Mouse (Mus musculus) kidney, embryonic 14.5 days (tissue): ENCODE data around the gene Cdh10. TPM values are rescaled to one million over a fixed set of nuclear protein-coding genes. Genes with fewer than 3 reads are reported as not detected.

Source experiments
- ATAC-seq: fragments of 200-750 bp; cut with Nextera tagmentation; 2 replicates; pipeline ENCODE4 v1.8.0; 2017; ENCODE audit warnings: moderate number of reproducible peaks, mild to moderate bottlenecking, moderate TSS enrichment, moderate library complexity; ENCODE audit not compliant: low FRiP score, low TSS enrichment
- H3K27ac ChIP-seq: fragments of 300-500 bp; sonication (generic); 2 replicates; pipeline ENCODE4 v1.5.1; 2014; ENCODE audit warnings: low read depth, mild to moderate bottlenecking, low read length, moderate library complexity, mixed read lengths
- H3K27me3 ChIP-seq: fragments of 300-500 bp; sonication (generic); 2 replicates; pipeline ENCODE4 v1.6.1; 2014; ENCODE audit warnings: mild to moderate bottlenecking, low read length; ENCODE audit not compliant: control insufficient read depth, insufficient read depth
- H3K36me3 ChIP-seq: fragments of 300-500 bp; sonication (generic); 2 replicates; pipeline ENCODE4 v1.6.1; 2014; ENCODE audit warnings: low read length, mixed read lengths; ENCODE audit not compliant: control insufficient read depth, insufficient read depth
- H3K4me1 ChIP-seq: fragments of 300-500 bp; sonication (generic); 2 replicates; pipeline ENCODE4 v1.6.1; 2014; ENCODE audit warnings: low read length, mixed read lengths; ENCODE audit not compliant: control insufficient read depth, insufficient read depth
- H3K4me2 ChIP-seq: fragments of 300-500 bp; sonication (generic); replicated peaks from 2 replicates; pipeline ENCODE4 v1.6.1; 2014; ENCODE audit warnings: low read depth, mild to moderate bottlenecking, low read length
- H3K4me3 ChIP-seq: fragments of 300-500 bp; sonication (generic); 2 replicates; pipeline ENCODE4 v1.5.1; 2014; ENCODE audit warnings: mild to moderate bottlenecking, low read length
- H3K9ac ChIP-seq: fragments of 300-500 bp; sonication (generic); 2 replicates; pipeline ENCODE4 v1.6.1; 2014; ENCODE audit warnings: low read depth, mild to moderate bottlenecking, low read length, moderate library complexity
- H3K9me3 ChIP-seq: fragments of 300-500 bp; sonication (generic); 2 replicates; pipeline ENCODE4 v1.6.1; 2016; ENCODE audit warnings: low read length; ENCODE audit not compliant: control insufficient read depth
- WGBS: fragments of 180-500 bp; shearing (Covaris S2); extraction: QIAGEN DNeasy Blood & Tissue Kit; methylation state at CpG from one replicate; pipeline ENCODE4 v1.1.7; 2014; 5-methylcytosine and 5-hydroxymethylcytosine counted together
- polyA plus RNA-seq: library from polyadenylated mRNA; unstranded; fragments of >200 nt; fragmentation: Nextera tagmentation; extraction: Ambion mirVana; gene quantifications from 2 replicates; pipeline ENCODE4 v1.2.1, GENCODE M21; 2014

The Cdh10 gene
- polyA plus RNA-seq, 1 experiment from 2014 or later: 0.87 TPM

DNA sequence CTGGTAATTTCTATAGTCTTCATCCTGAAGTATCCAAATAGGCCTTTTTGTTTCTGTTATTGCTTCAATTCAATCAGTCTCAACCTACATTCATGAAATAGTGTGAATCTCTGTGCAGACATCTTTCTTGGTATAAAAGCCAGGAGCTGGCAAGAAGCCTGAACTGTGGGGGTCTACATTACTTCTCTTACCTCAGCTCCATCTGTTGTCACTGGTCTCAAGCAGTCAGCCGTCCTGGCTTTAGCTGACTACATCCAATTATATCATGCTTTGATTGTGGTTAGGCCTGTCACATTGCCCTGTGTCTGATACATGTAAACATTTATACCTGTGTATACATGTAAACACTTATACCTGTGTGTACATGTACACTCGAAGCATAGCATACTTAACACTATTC is 31.8 kb downstream of the Cdh10 start:
- Histone ChIP-seq H3K27me3 (no peaks in the 10 kb centered on the region), H3K36me3 (no peaks in the 10 kb centered on the region), H3K4me3 (no peak overlapping the region), H3K9ac (no peak overlapping the region), H3K9me3 (no peaks in the 10 kb centered on the region), H3K4me1 (no peaks in the 10 kb centered on the region), H3K27ac (no peak overlapping the region), H3K4me2 (no peak overlapping the region)
- 86% methylated on average over 2 of the region's 2 CpGs for WGBS
- no peak for ATAC-seq

DNA sequence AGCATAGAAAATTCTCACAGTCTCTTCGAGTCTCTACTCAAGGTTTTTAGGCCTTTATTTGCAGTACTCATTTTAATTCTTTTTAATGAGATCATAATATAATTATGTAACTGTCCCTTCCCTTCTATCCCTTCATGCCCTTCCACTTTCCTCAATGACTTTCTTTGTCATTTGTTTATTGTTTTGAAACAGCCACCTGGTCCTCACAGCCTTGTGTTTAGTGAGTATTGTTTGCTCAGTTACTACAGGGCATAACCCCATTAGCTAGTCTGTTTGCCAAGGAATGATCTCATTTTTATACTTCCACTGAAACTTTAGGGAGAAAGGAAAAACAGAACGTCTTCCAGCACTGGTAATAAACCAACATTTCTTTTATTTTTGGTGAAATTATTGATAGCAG is 39.4 kb downstream of the Cdh10 start:
- H3K4me2 ChIP-seq: no peak overlapping the region
- 73% methylated on average over 2 of the region's 2 CpGs for WGBS
- H3K9ac ChIP-seq: no peak overlapping the region
- no peaks in the 10 kb centered on the region for H3K4me1 ChIP-seq
- no peaks in the 10 kb centered on the region for H3K9me3 ChIP-seq
- ATAC-seq: no peak
- no peaks in the 10 kb centered on the region for H3K27me3 ChIP-seq
- H3K36me3 ChIP-seq: no peaks in the 10 kb centered on the region
- no peak overlapping the region for H3K4me3 ChIP-seq
- H3K27ac ChIP-seq: no peak overlapping the region

DNA sequence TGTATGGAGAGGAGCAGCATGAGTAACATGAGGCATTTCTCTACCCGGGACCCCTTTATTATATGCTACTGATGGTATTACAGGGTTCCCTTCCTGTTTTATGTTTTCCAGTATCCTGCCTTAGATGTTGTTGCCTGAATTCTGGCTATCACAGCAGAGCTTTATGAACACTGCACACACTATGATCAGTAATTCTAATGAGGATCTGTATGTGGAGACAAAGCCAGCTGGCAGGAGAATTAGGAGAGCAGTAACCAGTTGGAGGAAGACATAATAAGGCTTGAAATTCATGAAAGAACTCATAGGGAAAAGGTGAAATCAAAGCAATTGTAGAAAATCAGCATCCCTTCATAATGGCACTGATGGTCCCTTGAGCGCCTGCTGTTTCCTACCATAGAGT is 51.1 kb downstream of the Cdh10 start:
- H3K4me1 ChIP-seq: no peaks in the 10 kb centered on the region
- no peak overlapping the region for H3K4me3 ChIP-seq
- 91% methylated on average over 2 of the region's 2 CpGs for WGBS
- ATAC-seq: no peak
- H3K9ac ChIP-seq: no peak overlapping the region
- H3K27me3 ChIP-seq: no peaks in the 10 kb centered on the region
- H3K36me3 ChIP-seq: no peaks in the 10 kb centered on the region
- H3K27ac ChIP-seq: no peak overlapping the region
- H3K4me2 ChIP-seq: no peak overlapping the region
- no peaks in the 10 kb centered on the region for H3K9me3 ChIP-seq

DNA sequence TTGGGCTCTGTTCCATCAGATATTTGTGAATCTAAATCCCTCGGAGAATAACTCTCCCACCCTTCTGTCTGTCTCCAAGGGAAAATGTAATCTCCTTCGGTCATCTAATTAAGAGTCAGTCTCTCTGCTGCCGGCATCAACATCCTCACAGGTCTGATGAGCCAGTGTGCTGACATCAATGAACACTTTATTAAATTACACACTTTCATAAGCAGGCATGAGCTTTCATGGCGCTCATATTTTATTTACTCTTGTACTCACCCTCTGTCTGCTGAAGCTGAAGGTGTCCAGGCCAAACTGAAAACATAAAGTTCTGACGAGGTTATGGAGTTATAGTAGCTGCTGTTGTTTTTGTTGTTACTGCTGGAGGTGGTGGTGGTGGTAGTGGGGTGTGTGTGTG is 62.7 kb downstream of the Cdh10 start:
- Histone ChIP-seq H3K36me3 (no peaks in the 10 kb centered on the region), H3K27me3 (no peaks in the 10 kb centered on the region), H3K9ac (no peak overlapping the region), H3K4me2 (no peak overlapping the region), H3K4me3 (no peak overlapping the region), H3K27ac (no peak overlapping the region), H3K4me1 (no peaks in the 10 kb centered on the region), H3K9me3 (no peaks in the 10 kb centered on the region)
- no peak for ATAC-seq
- 78% methylated on average over 5 of the region's 5 CpGs for WGBS

DNA sequence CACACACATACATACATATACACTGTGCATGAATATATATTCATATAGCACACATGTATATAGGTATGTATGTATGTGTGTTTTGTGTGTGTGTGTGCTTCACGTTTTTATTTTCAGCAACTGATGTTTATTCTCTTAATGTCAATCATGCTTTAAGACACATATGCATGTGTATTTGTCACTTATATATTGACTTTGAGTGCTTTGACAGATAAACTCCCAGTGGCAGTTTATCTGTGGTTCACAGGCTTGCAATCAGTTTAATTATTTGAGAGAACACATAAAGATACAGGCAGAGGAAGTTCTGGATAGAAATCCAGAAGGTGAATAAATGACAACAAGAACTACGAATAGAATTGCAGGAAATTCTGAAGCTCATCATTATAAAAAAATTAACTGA is 67.9 kb downstream of the Cdh10 start:
- no peaks in the 10 kb centered on the region for H3K36me3 ChIP-seq
- H3K4me1 ChIP-seq: no peaks in the 10 kb centered on the region
- no peaks in the 10 kb centered on the region for H3K27me3 ChIP-seq
- H3K4me2 ChIP-seq: no peak overlapping the region
- H3K9me3 ChIP-seq: no peaks in the 10 kb centered on the region
- no peak overlapping the region for H3K27ac ChIP-seq
- ATAC-seq: no peak
- no peak overlapping the region for H3K4me3 ChIP-seq
- WGBS: 86% methylated on average over 2 of the region's 2 CpGs
- no peak overlapping the region for H3K9ac ChIP-seq

DNA sequence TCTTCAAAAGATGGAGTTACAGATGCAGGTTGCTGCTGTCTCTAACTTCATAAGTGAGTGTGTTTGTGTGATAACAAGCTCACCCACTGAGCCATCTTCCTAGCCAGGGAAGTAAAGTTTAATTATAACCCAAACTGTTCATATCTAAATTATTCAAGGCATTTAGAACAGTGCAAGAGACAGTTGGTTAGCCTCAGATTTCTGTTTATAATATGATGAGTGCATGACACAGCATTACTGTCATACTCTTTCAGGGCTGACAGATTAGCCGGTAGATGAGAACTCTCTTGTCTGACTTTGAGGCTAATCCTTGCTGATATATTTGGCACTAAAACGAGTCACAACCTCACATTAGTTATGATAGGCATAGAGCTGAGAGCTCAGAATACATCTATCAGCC is 70.2 kb downstream of the Cdh10 start:
- no peaks in the 10 kb centered on the region for H3K36me3 ChIP-seq
- no peaks in the 10 kb centered on the region for H3K27me3 ChIP-seq
- ATAC-seq: no peak
- no peak overlapping the region for H3K4me2 ChIP-seq
- no peak overlapping the region for H3K27ac ChIP-seq
- H3K4me3 ChIP-seq: no peak overlapping the region
- H3K9ac ChIP-seq: no peak overlapping the region
- whole genome bisulfite sequencing: 90% methylated on average over 2 of the region's 2 CpGs
- H3K9me3 ChIP-seq: no peaks in the 10 kb centered on the region
- H3K4me1 ChIP-seq: no peaks in the 10 kb centered on the region

DNA sequence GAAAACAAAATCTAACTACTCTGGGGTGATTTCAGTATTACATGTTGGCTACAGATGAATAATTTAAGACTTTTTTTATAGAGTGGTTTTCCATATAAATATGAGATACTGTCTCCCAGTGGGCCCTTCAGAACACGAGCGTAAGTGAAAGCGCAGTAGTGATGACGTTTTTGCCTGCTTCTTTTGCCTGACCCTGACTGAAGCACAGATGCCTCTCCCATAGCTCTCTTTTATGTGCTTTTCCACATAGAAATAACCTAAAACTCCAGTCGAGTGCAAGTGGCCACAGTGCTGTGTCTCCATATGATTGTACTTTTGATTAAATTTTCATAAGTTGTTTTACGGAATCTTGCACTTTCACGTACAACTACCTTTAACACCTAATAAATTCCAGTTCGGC is 71.6 kb downstream of the Cdh10 start:
- no peak for ATAC-seq
- Histone ChIP-seq H3K27me3 (no peaks in the 10 kb centered on the region), H3K36me3 (no peaks in the 10 kb centered on the region), H3K9ac (no peak overlapping the region), H3K4me1 (no peaks in the 10 kb centered on the region), H3K4me3 (no peak overlapping the region), H3K4me2 (no peak overlapping the region), H3K9me3 (no peaks in the 10 kb centered on the region), H3K27ac (no peak overlapping the region)
- 90% methylated on average over 8 of the region's 8 CpGs for WGBS

DNA sequence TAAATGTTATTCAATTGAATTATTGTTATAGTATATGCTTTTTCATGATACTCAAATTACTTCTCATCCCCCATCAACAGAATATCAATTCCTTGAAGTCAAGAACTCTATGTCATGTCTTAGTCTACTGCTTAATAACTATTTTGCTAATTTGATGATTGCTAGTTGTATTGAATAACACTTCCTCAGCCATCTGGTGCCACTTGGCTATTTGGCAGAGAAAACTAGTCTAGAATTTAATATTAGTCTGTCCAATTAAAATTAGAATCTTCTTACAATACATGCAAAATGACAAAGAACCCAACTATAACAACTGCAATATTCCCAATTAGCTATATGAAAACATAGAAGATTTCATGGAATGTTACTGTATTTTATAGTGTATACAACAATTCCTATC is 82.0 kb downstream of the Cdh10 start:
- no peaks in the 10 kb centered on the region for H3K9me3 ChIP-seq
- no peak for ATAC-seq

DNA sequence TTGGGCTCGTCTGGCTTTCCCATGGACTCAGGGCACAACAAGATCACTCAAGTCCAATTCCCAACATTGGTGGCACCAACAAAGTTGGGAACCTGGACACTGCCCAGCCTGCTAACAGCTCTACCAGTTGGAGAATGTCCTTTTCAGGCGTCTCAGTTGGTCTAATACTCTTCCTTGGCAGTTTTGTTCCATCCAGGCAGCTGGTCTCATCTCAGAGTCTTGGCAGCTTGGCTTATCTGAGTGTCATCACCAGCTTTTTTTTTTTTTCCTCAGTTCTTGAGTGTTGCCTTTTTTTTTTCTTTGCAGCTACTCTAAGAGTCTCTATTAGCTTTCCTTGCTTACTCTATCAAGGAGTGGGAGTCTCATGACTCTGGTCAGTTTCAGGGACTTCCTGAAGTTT is 85.4 kb downstream of the Cdh10 start:
- 65% methylated on average over 2 of the region's 2 CpGs for WGBS
- no peaks in the 10 kb centered on the region for H3K36me3 ChIP-seq
- no peaks in the 10 kb centered on the region for H3K9me3 ChIP-seq
- ATAC-seq: no peak
- no peak overlapping the region for H3K9ac ChIP-seq
- H3K27ac ChIP-seq: no peak overlapping the region
- no peak overlapping the region for H3K4me3 ChIP-seq
- no peak overlapping the region for H3K4me2 ChIP-seq
- no peaks in the 10 kb centered on the region for H3K4me1 ChIP-seq
- no peaks in the 10 kb centered on the region for H3K27me3 ChIP-seq

More for the DNA sequence above, 82.0 kb downstream of the Cdh10 start:
- Histone ChIP-seq H3K4me3 (no peak overlapping the region), H3K4me2 (no peak overlapping the region), H3K27ac (no peak overlapping the region), H3K4me1 (no peaks in the 10 kb centered on the region), H3K27me3 (no peaks in the 10 kb centered on the region), H3K9ac (no peak overlapping the region), H3K36me3 (no peaks in the 10 kb centered on the region)

DNA sequence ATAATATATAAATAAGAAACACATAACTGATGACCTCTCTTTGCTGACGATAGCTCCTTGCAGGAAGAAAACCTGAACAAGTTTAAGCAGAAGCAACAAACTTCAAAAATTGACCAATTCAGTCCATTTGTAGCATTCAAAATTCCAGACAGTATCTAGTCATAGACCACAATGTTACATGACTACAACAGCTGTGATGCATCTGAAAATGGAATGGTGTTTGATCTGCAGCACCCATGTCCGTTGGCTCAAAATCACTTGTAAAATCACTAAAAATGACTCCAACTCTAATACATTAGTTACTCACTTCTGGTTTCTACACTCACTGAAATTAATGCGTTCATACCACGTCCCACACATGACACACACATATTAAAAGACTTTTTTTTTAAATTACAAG is 91.9 kb downstream of the Cdh10 start:
- Histone ChIP-seq H3K27ac (no peak overlapping the region), H3K4me1 (no peaks in the 10 kb centered on the region), H3K36me3 (no peaks in the 10 kb centered on the region), H3K4me2 (no peak overlapping the region), H3K4me3 (no peak overlapping the region), H3K9ac (no peak overlapping the region), H3K27me3 (no peaks in the 10 kb centered on the region), H3K9me3 (no peaks in the 10 kb centered on the region)
- ATAC-seq: no peak
- WGBS: 87% methylated on average over 4 of the region's 4 CpGs
